Mouse (Mus musculus) stomach, postnatal 0 days (tissue): ENCODE measurements at regions not wholly inside any gene's neighbourhood (a gene's known extent, or its start where the extent isn't known, plus 50 kb on each side); places are given as distances from the start of the nearest gene placed in this dataset.

Source experiments
- CTCF ChIP-seq: IDR thresholded peaks from 2 replicates; pipeline ENCODE4 v1.5.1; 2016; ENCODE audit warnings: antibody characterized with exemption, low read depth, mild to moderate bottlenecking, moderate library complexity
- EP300 ChIP-seq: optimal IDR thresholded peaks from 2 replicates; pipeline ENCODE3; 2016; ENCODE audit warnings: antibody characterized with exemption

DNA sequence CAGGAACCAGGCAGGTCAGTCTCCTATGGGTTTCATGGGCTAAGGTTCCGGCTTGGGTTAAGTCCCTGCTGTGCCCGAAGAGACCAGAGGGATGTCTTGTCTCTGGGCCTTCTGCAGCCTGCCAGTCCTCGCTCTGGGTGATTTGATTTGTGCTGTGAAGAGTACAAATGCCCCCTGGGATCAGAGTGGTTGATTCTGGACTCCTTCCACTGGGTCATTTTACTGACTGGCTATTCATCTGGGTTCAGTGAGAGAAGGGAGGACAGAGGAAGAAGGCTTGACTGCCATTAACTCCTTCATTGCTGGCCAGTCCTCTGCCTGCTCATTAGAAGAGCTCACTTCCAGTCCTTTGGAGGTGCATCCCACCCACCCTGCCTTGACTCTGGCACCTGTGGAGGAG lies 124.0 kb upstream of the Ncam1 start:
- TF ChIP-seq EP300 (no peak), CTCF (no peak)
